Comparison of ENCODE assay signal across 8 mouse cellular contexts in genomic region chr11:102376196-102376835, GRCm38 (mm10). TPM values are rescaled to one million over a fixed set of nuclear protein-coding genes. Genes with fewer than 3 reads are reported as not detected.
DNase-seq lines count a peak whose midpoint lies in the region; ATAC-seq and TF ChIP-seq lines count a peak whose summit lies in the region.

No protein-coding gene starts in this region.

- peak overlapping the region; percentile 84 for H3K9ac ChIP-seq in heart, embryonic 11.5 days (ENCODE audit: low read depth, low read length)
- H3K9ac ChIP-seq in heart, postnatal 0 days (replicated peaks; ENCODE audit: low read depth, low read length), result peak overlapping the region; percentile 41; the same call in 1 of the 2 replicates
- H3K9ac ChIP-seq in liver, postnatal 0 days (replicated peaks), result peak overlapping the region; percentile 85

- TF ChIP-seq EP300 in heart, postnatal 0 days (IDR thresholded peaks at IDR 0.05; ENCODE audit: low read depth), result no peak
- TF ChIP-seq EP300 in liver, postnatal 0 days (IDR thresholded peaks at IDR 0.05; ENCODE audit: low read depth), result no peak

- peak overlapping the region; percentile 95 for H3K27ac ChIP-seq in heart, embryonic 11.5 days (ENCODE audit: low read depth, low read length)
- no peak overlapping the region for H3K27ac ChIP-seq in heart, postnatal 0 days (ENCODE audit: low read depth)
- peak overlapping the region; percentile 99 for H3K27ac ChIP-seq in liver, postnatal 0 days (ENCODE audit: low read depth)

- H3K9me3 ChIP-seq in heart, embryonic 11.5 days (replicated peaks; ENCODE audit: control insufficient read depth, low read length), result 0 out of 2 replicates have a peak, but pooled peaks cover 3% of the 10 kb centered on the region
- H3K9me3 ChIP-seq in heart, postnatal 0 days (replicated peaks; ENCODE audit: control insufficient read depth, low read length), result peaks cover 4% of the 10 kb centered on the region; the same call in 1 of the 2 replicates
- H3K9me3 ChIP-seq in liver, postnatal 0 days (ENCODE audit: low read length), result peaks cover 6% of the 10 kb centered on the region

- ATAC-seq in heart, embryonic 11.5 days (replicated peaks; ENCODE audit: insufficient number of reproducible peaks, low FRiP score, low TSS enrichment), result no peak
- 0 out of 2 replicates have a peak, but pooled peaks have one; percentile 4 for ATAC-seq in heart, postnatal 0 days (ENCODE audit: insufficient read depth, low read depth)
- peak; percentile 7; the same call in 1 of the 2 replicates for ATAC-seq in liver, postnatal 0 days

- peak overlapping the region; percentile 76 for H3K4me2 ChIP-seq in heart, embryonic 11.5 days
- H3K4me2 ChIP-seq in heart, postnatal 0 days (ENCODE audit: low read depth, low read length), result peak overlapping the region; percentile 57
- H3K4me2 ChIP-seq in liver, postnatal 0 days (ENCODE audit: low read depth, low read length), result peak overlapping the region; percentile 69

- WGBS in heart, embryonic 11.5 days (ENCODE audit: insufficient replicate concordance), result 18% methylated on average over 8 of the region's 8 CpGs
- WGBS in heart, postnatal 0 days, result 24% methylated on average over 8 of the region's 8 CpGs
- WGBS in liver, postnatal 0 days (ENCODE audit: insufficient replicate concordance), result 24% methylated on average over 8 of the region's 8 CpGs

- H3K36me3 ChIP-seq in heart, embryonic 11.5 days (ENCODE audit: control insufficient read depth, insufficient read depth, low read length), result no peaks in the 10 kb centered on the region
- H3K36me3 ChIP-seq in heart, postnatal 0 days (replicated peaks; ENCODE audit: control insufficient read depth, insufficient read depth, low read length), result no peaks in the 10 kb centered on the region
- no peaks in the 10 kb centered on the region for H3K36me3 ChIP-seq in liver, postnatal 0 days (replicated peaks; ENCODE audit: insufficient read depth, low read length)

- peak overlapping the region; percentile 35 for H3K4me3 ChIP-seq in heart, embryonic 11.5 days (ENCODE audit: low read depth, low read length)
- peak overlapping the region; percentile 26; the same call in 1 of the 2 replicates for H3K4me3 ChIP-seq in heart, postnatal 0 days (ENCODE audit: low read depth, low read length)
- peak overlapping the region; percentile 37 for H3K4me3 ChIP-seq in liver, postnatal 0 days (ENCODE audit: low read depth, low read length)

- intact Hi-C loops in heart, postnatal 14 days (cut with DNase I), result no loop called here

- peaks cover 3% of the 10 kb centered on the region; the same call in 1 of the 2 replicates for H3K27me3 ChIP-seq in heart, embryonic 11.5 days (ENCODE audit: control insufficient read depth, insufficient read depth, low read length)
- H3K27me3 ChIP-seq in heart, postnatal 0 days (ENCODE audit: control insufficient read depth, insufficient read depth, low read length), result no peaks in the 10 kb centered on the region; the same call in 1 of the 2 replicates
- H3K27me3 ChIP-seq in liver, postnatal 0 days (ENCODE audit: insufficient read depth, low read length), result peaks cover 3% of the 10 kb centered on the region; the same call in 1 of the 2 replicates

- DNase-seq in heart, postnatal 14 days, result no peak
- DNase-seq in NIH3T3 (ENCODE audit: low read depth), result peak; percentile 35
- DNase-seq in heart, postnatal 0 days (ENCODE audit: low spot score), result no peak
- peak; percentile 42 for DNase-seq in liver, postnatal 0 days
- no peak for DNase-seq in thymus, postnatal 10 days (ENCODE audit: low spot score in 2 of 2)
- DNase-seq in left cerebral cortex, adult 8-10 months (ENCODE audit: low spot score in 2 of 2), result no peak
- no peak for DNase-seq in kidney, adult 9 months

- no peak for TF ChIP-seq CTCF in heart, postnatal 0 days (IDR thresholded peaks at IDR 0.05; ENCODE audit: low read depth)
- TF ChIP-seq CTCF in liver, postnatal 0 days (IDR thresholded peaks at IDR 0.05; ENCODE audit: low read depth), result no peak

- H3K4me1 ChIP-seq in heart, embryonic 11.5 days (ENCODE audit: control insufficient read depth, insufficient read depth, low read length), result peaks cover 21% of the 10 kb centered on the region
- peaks cover 15% of the 10 kb centered on the region; the same call in 1 of the 2 replicates for H3K4me1 ChIP-seq in heart, postnatal 0 days (ENCODE audit: control insufficient read depth, insufficient read depth)
- peaks cover 34% of the 10 kb centered on the region for H3K4me1 ChIP-seq in liver, postnatal 0 days (ENCODE audit: insufficient read depth)

RNA-seq across cellular contexts. Expression of gene Slc4a1, which starts 10.3 kb away (rescaled TPM):
- polyA plus RNA-seq in heart, embryonic 11.5 days (2014; fragmentation: Nextera tagmentation; extraction: Ambion mirVana), result 102 and 112 TPM in 2 replicates
- 10 to 100 TPM; 22.7 to 23.0 TPM for total RNA-seq in heart, postnatal 14 days (2021)
- 1.9 and 7.5 TPM in 2 replicates for total RNA-seq in heart, postnatal 0 days (2014; rRNA removed; ENCODE audit: low replicate concordance)
- polyA plus RNA-seq in heart, postnatal 0 days (2015; fragmentation: Nextera tagmentation; extraction: Ambion mirVana), result 1.3 and 3.1 TPM in 2 replicates
- 311 and 329 TPM in 2 replicates for polyA plus RNA-seq in liver, postnatal 0 days (2015; fragmentation: Nextera tagmentation; extraction: Ambion mirVana)
- under 1 TPM in 3 of 4 experiments, not detected in 1; 0.08 to 0.41 (median 0.24) TPM for total RNA-seq in left cerebral cortex, adult 8-10 months (2022)

RNA-seq across cellular contexts. Expression of gene Rundc3a, which starts 16.9 kb away (rescaled TPM):
- polyA plus RNA-seq in heart, embryonic 11.5 days (2014; fragmentation: Nextera tagmentation; extraction: Ambion mirVana), result 1.3 TPM in 2 replicates
- total RNA-seq in heart, postnatal 14 days (2021), result under 1 TPM in 1 of 2 experiments, not detected in 1; 0.29 TPM
- 12.5 TPM in 1 of 2 replicates, not detected in the other for total RNA-seq in heart, postnatal 0 days (2014; rRNA removed; ENCODE audit: low replicate concordance)
- 0.74 and 0.92 TPM in 2 replicates for polyA plus RNA-seq in heart, postnatal 0 days (2015; fragmentation: Nextera tagmentation; extraction: Ambion mirVana)
- 1.8 and 2.4 TPM in 2 replicates for polyA plus RNA-seq in liver, postnatal 0 days (2015; fragmentation: Nextera tagmentation; extraction: Ambion mirVana)
- total RNA-seq in left cerebral cortex, adult 8-10 months (2022), result 100 to 1,000 TPM; 433 to 468 (median 439) TPM

RNA-seq across cellular contexts. Expression of gene Slc25a39, which starts 31.4 kb away (rescaled TPM):
- 274 and 281 TPM in 2 replicates for polyA plus RNA-seq in heart, embryonic 11.5 days (2014; fragmentation: Nextera tagmentation; extraction: Ambion mirVana)
- total RNA-seq in heart, postnatal 14 days (2021), result 100 to 1,000 TPM; 163 to 176 TPM
- total RNA-seq in heart, postnatal 0 days (2014; rRNA removed; ENCODE audit: low replicate concordance), result 281 and 322 TPM in 2 replicates
- polyA plus RNA-seq in heart, postnatal 0 days (2015; fragmentation: Nextera tagmentation; extraction: Ambion mirVana), result 267 and 269 TPM in 2 replicates
- 510 and 522 TPM in 2 replicates for polyA plus RNA-seq in liver, postnatal 0 days (2015; fragmentation: Nextera tagmentation; extraction: Ambion mirVana)
- 10 to 100 TPM; 64.1 to 75.4 (median 68.9) TPM for total RNA-seq in left cerebral cortex, adult 8-10 months (2022)

RNA-seq across cellular contexts. Expression of gene Grn, which starts 53.8 kb away (rescaled TPM):
- polyA plus RNA-seq in heart, embryonic 11.5 days (2014; fragmentation: Nextera tagmentation; extraction: Ambion mirVana), result 110 and 113 TPM in 2 replicates
- 100 to 1,000 TPM; 130 to 136 TPM for total RNA-seq in heart, postnatal 14 days (2021)
- 134 and 162 TPM in 2 replicates for total RNA-seq in heart, postnatal 0 days (2014; rRNA removed; ENCODE audit: low replicate concordance)
- polyA plus RNA-seq in heart, postnatal 0 days (2015; fragmentation: Nextera tagmentation; extraction: Ambion mirVana), result 174 and 176 TPM in 2 replicates
- 156 and 161 TPM in 2 replicates for polyA plus RNA-seq in liver, postnatal 0 days (2015; fragmentation: Nextera tagmentation; extraction: Ambion mirVana)
- total RNA-seq in left cerebral cortex, adult 8-10 months (2022), result 100 to 1,000 TPM in 2 of 4 experiments, 10 to 100 TPM in 2; 51.6 to 142 (median 80.2) TPM

RNA-seq across cellular contexts. Expression of gene Ubtf, which starts 56.8 kb away (rescaled TPM):
- 52.4 and 56.4 TPM in 2 replicates for polyA plus RNA-seq in heart, embryonic 11.5 days (2014; fragmentation: Nextera tagmentation; extraction: Ambion mirVana)
- 10 to 100 TPM; 60.1 to 69.7 TPM for total RNA-seq in heart, postnatal 14 days (2021)
- 30.8 and 34.5 TPM in 2 replicates for total RNA-seq in heart, postnatal 0 days (2014; rRNA removed; ENCODE audit: low replicate concordance)
- polyA plus RNA-seq in heart, postnatal 0 days (2015; fragmentation: Nextera tagmentation; extraction: Ambion mirVana), result 36.5 and 42.5 TPM in 2 replicates
- 32.4 and 32.5 TPM in 2 replicates for polyA plus RNA-seq in liver, postnatal 0 days (2015; fragmentation: Nextera tagmentation; extraction: Ambion mirVana)
- total RNA-seq in left cerebral cortex, adult 8-10 months (2022), result 100 to 1,000 TPM; 102 to 118 (median 113) TPM

Comparison
In these comparisons a context has a peak if more than half of its experiments do, and no peak if none do; other contexts are left out.
1. DNase-seq: peak in NIH3T3 (single experiment) and liver, postnatal 0 days (single experiment); none in heart, postnatal 14 days (0 of 2), heart, postnatal 0 days (single experiment), thymus, postnatal 10 days (0 of 2), left cerebral cortex, adult 8-10 months (0 of 2) and kidney, adult 9 months (single experiment).
2. RNA of gene Rundc3a, which starts 16.9 kb away (total RNA-seq): 433 to 468 TPM in left cerebral cortex, adult 8-10 months; 12.5 TPM in heart, postnatal 0 days and 0.29 TPM in heart, postnatal 14 days; every median in the first group is over 10 times any median in the second.
3. Peak in every context shown above with its lines, with median percentiles within 50 percentile points of each other: H3K4me2 ChIP-seq, H3K4me3 ChIP-seq and H3K9ac ChIP-seq.